Mouse (Mus musculus) left cerebral cortex, postnatal 4 days (tissue): ENCODE measurements around the gene Gm14744. TPM values are rescaled to one million over a fixed set of nuclear protein-coding genes. Genes with fewer than 3 reads are reported as not detected.
"Not testable (repeated sequence)": the region's sequence is repeated elsewhere in the genome, so short reads cannot be mapped to it uniquely, and the experiment has no call there.

Experiments used
- DNase-seq: peaks from one replicate; pipeline ENCODE4 v3.0.0-alpha.2; 2022
- intact Hi-C: fragments of 180-260 bp; cut with DNase I; formaldehyde crosslinking; loops from one replicate; pipeline ENCODE4 v1.15.1; 2025
- total RNA-seq, 2 experiments: library from RNA; stranded (reverse); gene quantifications; 2 replicates each; pipeline ENCODE4 v1.2.3; 2021

Gm14744 gene
- total RNA-seq, result not detected

DNA sequence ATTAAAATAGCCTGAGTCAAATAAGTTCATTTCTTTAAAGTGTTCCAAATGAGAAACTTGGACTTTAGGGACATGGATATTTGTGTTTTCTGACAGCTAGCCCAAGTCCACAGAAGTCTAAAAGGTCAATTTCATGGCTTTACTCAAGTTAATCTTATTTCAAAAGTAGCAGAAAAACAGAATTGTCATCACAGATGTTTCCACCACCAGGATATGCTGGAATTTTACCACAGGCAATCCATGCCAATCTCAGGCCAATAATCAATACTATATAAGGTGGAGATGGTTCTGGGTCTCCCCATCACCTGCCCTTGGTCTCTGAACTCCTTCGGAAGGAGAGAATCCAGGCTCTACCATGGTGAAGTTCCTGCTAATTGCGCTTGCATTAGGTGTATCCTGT is at the start of gene Gm14744:
Gene Gm14744, plus strand, starts transcription at position 301 of the 400 bp plus-strand sequence.
- intact Hi-C loops, DNase-seq: not testable (repeated sequence)

DNA sequence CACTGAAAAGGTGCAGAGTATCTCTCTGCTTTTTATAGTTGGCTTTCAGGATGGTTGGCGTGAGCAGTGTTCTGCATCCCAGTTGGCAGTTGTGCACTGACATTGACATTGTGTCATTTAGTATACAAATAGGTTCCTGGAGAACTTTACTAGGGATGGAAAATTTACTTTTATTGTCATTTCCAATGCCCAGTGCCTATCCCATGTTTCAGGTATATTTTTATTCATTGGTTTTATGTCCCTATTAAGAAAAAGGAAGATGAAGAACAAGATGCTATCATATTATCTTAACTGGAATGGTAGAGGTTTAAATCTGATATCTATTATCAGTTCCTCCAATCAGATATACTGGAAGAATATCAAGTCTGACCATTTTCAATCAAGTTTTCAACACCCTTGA is 11.0 kb upstream of the Gm14744 start, which contains the start of gene Pbsn:
Gene Pbsn, minus strand, starts transcription at position 101 of the 400 bp plus-strand sequence.
- no peak for DNase-seq
- intact Hi-C loops, result no loop called here

DNA sequence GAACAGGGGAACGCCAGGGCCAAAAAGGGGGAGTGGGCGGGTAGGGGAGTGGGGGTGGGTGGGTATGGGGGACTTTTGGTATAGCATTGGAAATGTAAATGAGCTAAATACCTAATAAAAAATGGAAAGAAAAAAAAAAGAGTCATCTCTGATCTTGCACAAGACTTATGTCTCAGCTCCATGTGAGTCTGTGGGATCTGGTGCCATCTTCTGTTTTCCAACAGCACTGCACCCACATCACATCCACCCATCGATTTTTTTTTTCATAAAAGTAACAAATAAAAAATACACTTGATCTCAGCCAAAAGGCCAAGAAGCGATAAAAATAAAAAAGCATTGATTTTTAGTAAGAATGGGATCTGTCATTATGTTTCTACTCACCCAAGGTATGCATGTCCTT is 15.5 kb downstream of the Gm14744 start:
- DNase-seq, intact Hi-C loops: not testable (repeated sequence)

Other genes starting within 250 kb of the Gm14744 start
- gene Prkx, start 68.5 kb upstream of the Gm14744 start, total RNA-seq, result 10 to 100 TPM; 20.2 to 24.8 TPM
- gene Pbsn, start 11.1 kb upstream of the Gm14744 start, total RNA-seq, result not detected
- gene 5430402E10Rik, start 60.3 kb downstream of the Gm14744 start, total RNA-seq, result not detected
- gene Obp1a, start 226.6 kb downstream of the Gm14744 start, total RNA-seq, result not detected